Mouse (Mus musculus) bone marrow, adult 2 months (tissue): ENCODE results near the gene Hoxd9.

Source experiments
- CTCF ChIP-seq: fragments of 200-500 bp; IDR thresholded peaks from 2 replicates; pipeline ENCODE4 v1.5.1; 2011; ENCODE audit warnings: low read length, control low read depth; ENCODE audit not compliant: control insufficient read depth, insufficient read depth
- POLR2A ChIP-seq: fragments of 200-500 bp; IDR thresholded peaks from 2 replicates; pipeline ENCODE4 v1.6.1; 2011; ENCODE audit warnings: low read depth, mild to moderate bottlenecking, control low read depth, low read length, borderline replicate concordance; ENCODE audit not compliant: control insufficient read depth

GRCm38 (mm10) chr2:74674881-74675665, 22.5 kb upstream of the Hoxd9 start, which contains the start of gene Hoxd12:
- TF ChIP-seq CTCF: no peak
- TF ChIP-seq POLR2A: no peak
